Mouse (Mus musculus): ENCODE results near the gene Nr2c2ap. TPM values are rescaled to one million over a fixed set of nuclear protein-coding genes. Genes with fewer than 3 reads are reported as not detected.

Gene Nr2c2ap
- polyA plus RNA-seq (2016; fragmentation: Nextera tagmentation; extraction: Ambion mirVana) = 35.7 and 37.9 TPM in 2 replicates

GRCm38 (mm10) chr8:70131166-70131883 lies at the start of gene Nr2c2ap:
Nr2c2ap (plus strand) TSS chr8:70131333.
- Histone ChIP-seq H3K36me3 (replicated peaks) (peaks cover 41% of the 10 kb centered on the region), H3K4me1 (peaks cover 27% of the 10 kb centered on the region), H3K9me3 (no peaks in the 10 kb centered on the region), H3K27ac (peak within 1 kb of the TSS; percentile 83), H3K4me3 (peak within 1 kb of the TSS; percentile 66), H3K27me3 (ENCODE audit: poor library complexity, severe bottlenecking) (no peaks in the 10 kb centered on the region)
- DNase-seq (ENCODE audit: extremely low spot score, low spot score) = peak; percentile 83
- WGBS = under 1% methylated on average over 37 of the region's 37 CpGs

DNA sequence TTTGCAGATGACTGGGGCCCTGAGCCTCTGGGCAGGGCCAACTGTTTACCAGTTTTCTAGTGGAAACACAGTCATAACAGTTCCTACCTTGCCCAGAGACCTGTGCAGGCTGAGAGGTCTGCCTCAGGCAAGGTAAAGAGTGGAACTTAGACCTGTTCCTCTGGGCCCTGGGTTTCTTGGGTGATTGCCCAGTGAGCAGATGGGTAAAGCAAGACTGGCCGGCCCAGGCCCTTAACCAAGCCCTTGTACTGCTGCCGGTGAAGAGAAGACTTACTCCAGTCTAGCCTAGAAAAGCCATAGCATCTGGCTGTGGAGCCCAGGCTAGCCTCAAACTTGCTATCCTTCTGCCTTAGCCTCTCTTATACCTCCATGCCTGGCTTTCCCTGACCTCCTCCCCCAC lies 49.2 kb upstream of the Nr2c2ap start:
- peaks cover 19% of the 10 kb centered on the region for H3K4me1 ChIP-seq
- no peaks in the 10 kb centered on the region for H3K36me3 ChIP-seq (replicated peaks)
- no peaks in the 10 kb centered on the region for H3K9me3 ChIP-seq
- DNase-seq (ENCODE audit: extremely low spot score, low spot score) = no peak
- H3K27me3 ChIP-seq (ENCODE audit: poor library complexity, severe bottlenecking) = peaks cover 62% of the 10 kb centered on the region
- no peak overlapping the region for H3K27ac ChIP-seq
- WGBS = 93% methylated on average over 2 of the region's 2 CpGs
- no peak overlapping the region for H3K4me3 ChIP-seq

GRCm38 (mm10) chr8:70083285-70083684 lies 47.8 kb upstream of the Nr2c2ap start, which contains the start of gene Hapln4:
Hapln4 (plus strand) TSS chr8:70083457.
- peaks cover 32% of the 10 kb centered on the region for H3K4me1 ChIP-seq
- under 1% methylated on average over 26 of the region's 26 CpGs for WGBS
- H3K9me3 ChIP-seq = no peaks in the 10 kb centered on the region
- peak within 1 kb of the TSS; percentile 52 for H3K4me3 ChIP-seq
- no peaks in the 10 kb centered on the region for H3K36me3 ChIP-seq (replicated peaks)
- H3K27ac ChIP-seq = no peak within 1 kb of the TSS
- DNase-seq (ENCODE audit: extremely low spot score, low spot score) = peak; percentile 70
- peaks cover 75% of the 10 kb centered on the region for H3K27me3 ChIP-seq (ENCODE audit: poor library complexity, severe bottlenecking)

DNA sequence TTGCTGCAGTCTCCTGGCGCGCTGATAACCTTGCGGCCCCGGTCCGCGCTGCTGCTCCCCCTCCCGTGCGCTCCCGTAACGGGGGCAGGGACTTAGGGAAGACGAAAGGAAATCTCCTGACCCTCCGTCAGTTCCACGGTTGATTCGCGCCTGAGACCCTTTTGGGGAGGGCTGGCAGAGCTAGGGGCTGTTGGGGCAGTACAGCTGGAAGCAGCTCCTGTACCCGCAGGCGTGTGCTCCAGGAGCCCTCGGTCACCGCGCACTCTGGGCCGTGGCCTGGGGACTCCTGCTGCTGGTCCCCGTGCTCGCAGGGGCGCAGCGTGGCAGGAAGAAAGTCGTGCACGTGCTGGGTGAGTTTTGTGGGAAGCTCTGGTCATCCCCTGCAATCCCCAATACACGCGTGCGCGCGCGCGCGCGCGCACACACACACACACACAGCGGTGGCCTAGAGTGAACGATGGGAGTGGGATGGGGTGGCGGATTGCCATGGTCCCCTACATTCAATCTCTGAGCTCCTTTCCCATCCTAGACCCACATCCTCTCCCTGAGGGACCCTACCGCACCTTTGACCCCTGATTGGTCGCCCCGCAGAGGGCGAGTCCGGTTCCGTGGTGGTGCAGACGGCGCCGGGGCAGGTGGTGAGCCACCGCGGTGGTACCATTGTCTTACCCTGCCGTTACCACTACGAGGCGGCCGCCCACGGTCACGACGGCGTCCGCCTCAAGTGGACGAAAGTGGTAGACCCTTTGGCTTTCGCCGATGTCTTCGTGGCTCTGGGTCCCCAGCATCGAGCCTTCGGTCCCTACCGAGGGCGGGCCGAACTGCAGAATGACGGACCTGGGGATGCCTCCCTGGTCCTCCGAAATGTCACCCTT lies 46.7 kb upstream of the Nr2c2ap start:
- H3K27ac ChIP-seq = no peak overlapping the region
- peak overlapping the region; percentile 52 for H3K4me3 ChIP-seq
- 2% methylated on average over 71 of the region's 71 CpGs for WGBS

DNA sequence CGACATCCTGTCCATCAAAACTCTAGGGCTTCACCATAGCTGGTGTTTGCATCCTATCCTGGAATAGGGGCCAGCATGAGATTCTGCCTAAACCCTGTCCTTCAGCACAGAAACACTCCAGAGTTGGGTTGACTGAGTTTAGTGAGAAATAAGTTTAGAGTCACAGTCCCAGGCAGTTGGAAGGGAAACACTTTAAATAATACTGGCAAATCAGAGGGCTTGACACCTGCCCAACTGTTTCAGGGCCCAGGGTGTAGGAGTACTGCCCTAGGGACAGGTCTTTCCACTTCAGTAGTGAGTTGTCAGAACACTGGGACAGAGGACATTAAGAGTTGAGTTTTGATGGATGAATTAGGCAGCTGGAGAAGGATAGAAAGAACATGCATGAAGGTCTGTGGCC lies 45.0 kb upstream of the Nr2c2ap start:
- Histone ChIP-seq H3K4me1 (peaks cover 48% of the 10 kb centered on the region), H3K36me3 (replicated peaks) (no peaks in the 10 kb centered on the region), H3K27me3 (ENCODE audit: poor library complexity, severe bottlenecking) (peaks cover 98% of the 10 kb centered on the region), H3K4me3 (no peak overlapping the region), H3K9me3 (no peaks in the 10 kb centered on the region), H3K27ac (no peak overlapping the region)
- 44% methylated on average over 1 of the region's 1 CpGs for WGBS
- DNase-seq (ENCODE audit: extremely low spot score, low spot score) = no peak

More for the DNA sequence above, 46.7 kb upstream of the Nr2c2ap start:
- Histone ChIP-seq H3K9me3 (no peaks in the 10 kb centered on the region), H3K4me1 (peaks cover 38% of the 10 kb centered on the region), H3K27me3 (ENCODE audit: poor library complexity, severe bottlenecking) (peaks cover 85% of the 10 kb centered on the region), H3K36me3 (replicated peaks) (no peaks in the 10 kb centered on the region)
- peak; percentile 46 for DNase-seq (ENCODE audit: extremely low spot score, low spot score)

DNA sequence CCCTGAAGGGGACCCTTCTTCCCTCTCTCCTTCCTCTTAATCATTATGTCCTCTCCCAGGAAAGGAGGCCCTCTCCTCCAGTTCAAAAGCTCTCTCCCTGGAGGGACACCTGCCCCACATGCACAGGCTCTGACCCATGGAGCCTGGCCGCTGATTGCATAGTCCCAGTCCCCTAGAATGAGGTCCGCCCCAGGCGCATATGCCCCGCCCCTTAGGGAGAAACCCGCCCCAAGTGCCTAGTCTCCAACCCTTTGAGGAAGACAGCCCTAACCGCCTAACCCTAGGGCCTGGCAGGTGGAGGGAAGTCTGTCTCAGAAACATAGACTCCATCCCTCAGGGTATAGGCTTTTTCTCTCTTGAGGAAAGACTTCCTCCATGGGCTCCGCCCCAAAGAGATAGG lies 43.9 kb upstream of the Nr2c2ap start:
- no peak overlapping the region; the same call in 1 of the 2 replicates for H3K4me3 ChIP-seq
- WGBS = 4% methylated on average over 7 of the region's 7 CpGs
- H3K4me1 ChIP-seq = peaks cover 48% of the 10 kb centered on the region

GRCm38 (mm10) chr8:70087836-70088650 lies 43.1 kb upstream of the Nr2c2ap start:
- Histone ChIP-seq H3K27me3 (ENCODE audit: poor library complexity, severe bottlenecking) (peaks cover 92% of the 10 kb centered on the region), H3K9me3 (no peaks in the 10 kb centered on the region), H3K4me1 (peaks cover 48% of the 10 kb centered on the region), H3K36me3 (replicated peaks) (no peaks in the 10 kb centered on the region), H3K4me3 (peak overlapping the region; percentile 58), H3K27ac (peak overlapping the region; percentile 52; the same call in 1 of the 2 replicates)
- WGBS = 5% methylated on average over 56 of the region's 56 CpGs
- peak; percentile 72 for DNase-seq (ENCODE audit: extremely low spot score, low spot score)

More for the DNA sequence above, 43.9 kb upstream of the Nr2c2ap start:
- Histone ChIP-seq H3K9me3 (no peaks in the 10 kb centered on the region), H3K27me3 (ENCODE audit: poor library complexity, severe bottlenecking) (peaks cover 100% of the 10 kb centered on the region), H3K36me3 (replicated peaks) (no peaks in the 10 kb centered on the region), H3K27ac (no peak overlapping the region)
- no peak for DNase-seq (ENCODE audit: extremely low spot score, low spot score)

- H3K4me1 ChIP-seq = peaks cover 34% of the 10 kb centered on the region
- peaks cover 89% of the 10 kb centered on the region for H3K27me3 ChIP-seq (ENCODE audit: poor library complexity, severe bottlenecking)
- WGBS = 62% methylated on average over 9 of the region's 9 CpGs
- no peak for DNase-seq (ENCODE audit: extremely low spot score, low spot score)
- no peak overlapping the region for H3K27ac ChIP-seq
- H3K4me3 ChIP-seq = no peak overlapping the region
- H3K36me3 ChIP-seq (replicated peaks) = no peaks in the 10 kb centered on the region
- no peaks in the 10 kb centered on the region for H3K9me3 ChIP-seq
Measured at GRCm38 (mm10) chr8:70089296-70089960, 41.7 kb upstream of the Nr2c2ap start.

DNA sequence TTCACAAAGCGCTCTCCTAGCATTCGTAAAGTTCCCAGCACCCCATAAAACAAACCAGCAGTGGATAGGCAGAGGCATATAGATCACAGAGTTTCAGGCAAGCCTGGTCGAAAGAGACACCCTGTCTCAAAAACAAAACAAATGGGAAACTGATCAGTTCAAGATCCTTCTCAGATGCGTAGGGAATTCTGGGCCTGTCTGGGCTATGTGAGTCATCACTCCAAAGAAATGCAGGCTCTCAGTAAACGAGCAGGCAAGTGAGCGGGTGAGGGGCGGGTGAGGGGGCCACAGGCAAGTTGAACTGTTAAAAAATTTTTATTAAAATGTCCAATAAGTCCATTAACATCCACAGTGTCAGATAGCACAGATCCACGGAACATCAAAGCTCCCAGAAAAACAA lies 38.3 kb upstream of the Nr2c2ap start:
- no peak overlapping the region for H3K4me3 ChIP-seq
- H3K4me1 ChIP-seq = peaks cover 20% of the 10 kb centered on the region
- peaks cover 55% of the 10 kb centered on the region for H3K27me3 ChIP-seq (ENCODE audit: poor library complexity, severe bottlenecking)
- no peak for DNase-seq (ENCODE audit: extremely low spot score, low spot score)
- WGBS = 71% methylated on average over 8 of the region's 8 CpGs
- peaks cover 14% of the 10 kb centered on the region for H3K36me3 ChIP-seq (replicated peaks)
- no peak overlapping the region for H3K27ac ChIP-seq
- H3K9me3 ChIP-seq = peaks cover under 1% of the 10 kb centered on the region; the same call in 1 of the 2 replicates

- 81% methylated on average over 8 of the region's 8 CpGs for WGBS
- Histone ChIP-seq H3K9me3 (peaks cover 4% of the 10 kb centered on the region; the same call in 1 of the 2 replicates), H3K4me1 (no peaks in the 10 kb centered on the region), H3K4me3 (no peak overlapping the region), H3K27me3 (ENCODE audit: poor library complexity, severe bottlenecking) (0 out of 2 replicates have a peak, but pooled peaks cover 1% of the 10 kb centered on the region), H3K36me3 (replicated peaks) (peaks cover 21% of the 10 kb centered on the region), H3K27ac (no peak overlapping the region)
- no peak for DNase-seq (ENCODE audit: extremely low spot score, low spot score)
Measured at GRCm38 (mm10) chr8:70099276-70099675, 31.9 kb upstream of the Nr2c2ap start.

GRCm38 (mm10) chr8:70100241-70100640 lies 30.9 kb upstream of the Nr2c2ap start:
- no peak overlapping the region for H3K27ac ChIP-seq
- no peaks in the 10 kb centered on the region for H3K4me1 ChIP-seq
- 91% methylated on average over 8 of the region's 8 CpGs for WGBS
- peaks cover 21% of the 10 kb centered on the region for H3K36me3 ChIP-seq (replicated peaks)
- no peaks in the 10 kb centered on the region for H3K27me3 ChIP-seq (ENCODE audit: poor library complexity, severe bottlenecking)
- H3K4me3 ChIP-seq = no peak overlapping the region
- peaks cover 4% of the 10 kb centered on the region; the same call in 1 of the 2 replicates for H3K9me3 ChIP-seq
- DNase-seq (ENCODE audit: extremely low spot score, low spot score) = no peak

DNA sequence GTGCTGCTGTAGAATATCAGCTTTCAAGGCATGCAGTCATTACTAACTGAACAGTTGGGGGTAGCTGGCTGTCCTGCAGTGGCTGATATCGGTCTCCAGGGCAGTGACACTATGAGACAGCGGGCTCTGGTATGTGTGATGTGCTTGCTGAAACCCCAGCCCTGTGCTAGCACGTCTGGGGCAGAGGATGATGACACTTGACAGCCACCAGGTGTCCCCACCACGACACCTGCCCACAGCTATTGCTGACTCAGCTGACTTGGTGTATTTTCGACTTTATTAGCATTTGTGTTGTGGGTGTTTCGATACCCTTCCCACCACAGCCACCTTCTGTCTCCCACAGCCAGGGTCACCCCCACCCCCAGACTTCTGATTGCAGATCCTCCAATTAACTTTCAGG lies 26.6 kb upstream of the Nr2c2ap start:
- Histone ChIP-seq H3K4me3 (no peak overlapping the region), H3K9me3 (no peaks in the 10 kb centered on the region), H3K36me3 (replicated peaks) (no peaks in the 10 kb centered on the region; the same call in 1 of the 2 replicates), H3K27ac (no peak overlapping the region), H3K4me1 (no peaks in the 10 kb centered on the region), H3K27me3 (ENCODE audit: poor library complexity, severe bottlenecking) (peaks cover 21% of the 10 kb centered on the region)
- no peak for DNase-seq (ENCODE audit: extremely low spot score, low spot score)
- 30% methylated on average over 6 of the region's 6 CpGs for WGBS
